Mouse (Mus musculus) cerebellum, adult 11 months (tissue): ENCODE results near the gene Pkd1l3.

Source experiments
- DNase-seq: peaks from one replicate; pipeline ENCODE4 v3.0.0; 2022

Pkd1l3 gene

GRCm38 (mm10) chr8:109614243-109615210 is at the start of gene Pkd1l3:
Gene Pkd1l3 (plus strand): TSS chr8:109614517.
- DNase-seq = no peak

- DNase-seq = no peak
These were observed 49.6 kb upstream of the Pkd1l3 start for GRCm38 (mm10) chr8:109564766-109565165.

GRCm38 (mm10) chr8:109565498-109566333 is 48.6 kb upstream of the Pkd1l3 start, which contains the start of the genes Dhx38 and Txnl4b:
Gene Dhx38 (minus strand): TSS chr8:109565861.
Gene Txnl4b (plus strand): TSS chr8:109565892.
- DNase-seq = peak; percentile 99

- DNase-seq = no peak
These were observed 43.2 kb upstream of the Pkd1l3 start for GRCm38 (mm10) chr8:109571139-109571538.

- no peak for DNase-seq
These were observed 38.0 kb upstream of the Pkd1l3 start for GRCm38 (mm10) chr8:109576311-109576710.

GRCm38 (mm10) chr8:109578900-109579301 is 35.4 kb upstream of the Pkd1l3 start, which contains the start of gene Hp:
Gene Hp (minus strand): TSS chr8:109579172.
- DNase-seq = no peak

- no peak for DNase-seq
These were observed 30.0 kb upstream of the Pkd1l3 start for GRCm38 (mm10) chr8:109584293-109584692.

- no peak for DNase-seq
These were observed 29.5 kb upstream of the Pkd1l3 start for GRCm38 (mm10) chr8:109584830-109585229.

GRCm38 (mm10) chr8:109585652-109586051 is 28.7 kb upstream of the Pkd1l3 start:
- DNase-seq = no peak

- no peak for DNase-seq
These were observed 27.3 kb upstream of the Pkd1l3 start for GRCm38 (mm10) chr8:109586972-109587504.

- no peak for DNase-seq
These were observed 23.4 kb upstream of the Pkd1l3 start for GRCm38 (mm10) chr8:109590901-109591300.

- DNase-seq = no peak
These were observed 22.9 kb upstream of the Pkd1l3 start for GRCm38 (mm10) chr8:109591367-109591766.

GRCm38 (mm10) chr8:109592164-109592563 is 22.2 kb upstream of the Pkd1l3 start:
- DNase-seq = no peak

GRCm38 (mm10) chr8:109593117-109593788 is 21.1 kb upstream of the Pkd1l3 start:
- DNase-seq = no peak

- DNase-seq = peak; percentile 22
These were observed 18.5 kb upstream of the Pkd1l3 start for GRCm38 (mm10) chr8:109595854-109596253.

GRCm38 (mm10) chr8:109606725-109607124 is 7.6 kb upstream of the Pkd1l3 start:
- DNase-seq = no peak

GRCm38 (mm10) chr8:109607650-109608049 is 6.7 kb upstream of the Pkd1l3 start:
- DNase-seq = peak; percentile 4

GRCm38 (mm10) chr8:109608271-109609152 is 5.8 kb upstream of the Pkd1l3 start, which contains the start of gene Dhodh:
Gene Dhodh (minus strand): TSS chr8:109608673.
- DNase-seq = peak; percentile 96

- DNase-seq = peak; percentile 32
These were observed 5.2 kb upstream of the Pkd1l3 start for GRCm38 (mm10) chr8:109609153-109609502.

- DNase-seq = no peak
These were observed 1.3 kb downstream of the Pkd1l3 start for GRCm38 (mm10) chr8:109615569-109615968.

- no peak for DNase-seq
These were observed 14.3 kb downstream of the Pkd1l3 start for GRCm38 (mm10) chr8:109628638-109629037.
